Mouse (Mus musculus): ENCODE data around the gene Wbp2.
A peak's percentile ranks its signal among the peaks of the same experiment; 100 is the strongest.

Gene Wbp2

GRCm38 (mm10) chr11:116030088-116030897 is 56.5 kb downstream of the Wbp2 start, which contains the start of gene Unk:
Gene Unk (plus strand): TSS chr11:116030322.
- DNase-seq (ENCODE audit: low spot score): peak; percentile 87

- DNase-seq (ENCODE audit: low spot score): no peak
Measured at GRCm38 (mm10) chr11:116029086-116029865, 57.5 kb downstream of the Wbp2 start.
